Mouse (Mus musculus): ENCODE measurements around the gene Olfr311. TPM values are rescaled to one million over a fixed set of nuclear protein-coding genes. Genes with fewer than 3 reads are reported as not detected.

The Olfr311 gene
- total and polyA plus RNA-seq, 3 experiments = not detected

- no peak for TF ChIP-seq GABPA (IDR thresholded peaks at IDR 0.05; ENCODE audit: insufficient replicate concordance, low read depth, low read length)
- TF ChIP-seq ZC3H11A (IDR thresholded peaks at IDR 0.05; ENCODE audit: low read depth, low read length) = no peak
- no peak; the same call in 1 of the 2 replicates for TF ChIP-seq RAD21 (IDR thresholded peaks at IDR 0.05; ENCODE audit: low read depth, low read length)
- no peak for TF ChIP-seq JUND (conservative IDR thresholded peaks at IDR 0.05; ENCODE audit: low read depth, low read length)
- TF ChIP-seq CHD1 (IDR thresholded peaks at IDR 0.05; ENCODE audit: low read depth, low read length) = peak; percentile 50; the same call in 1 of the 2 replicates
- no peak for TF ChIP-seq MAZ (IDR thresholded peaks at IDR 0.05; ENCODE audit: low read depth, low read length)
- no peak for TF ChIP-seq SMC3 (IDR thresholded peaks at IDR 0.05; ENCODE audit: low read depth, low read length)
- TF ChIP-seq MAX (IDR thresholded peaks at IDR 0.05; ENCODE audit: low read length) = peak; percentile 24; the same call in 1 of the 2 replicates
- peak; percentile 73 for TF ChIP-seq MXI1 (IDR thresholded peaks at IDR 0.05; ENCODE audit: low read depth, low read length)
- no peak; the same call in none of the 2 replicates for TF ChIP-seq NELFE (IDR thresholded peaks at IDR 0.05; ENCODE audit: low read depth, low read length)
- TF ChIP-seq POLR2AphosphoS2 (IDR thresholded peaks at IDR 0.05; ENCODE audit: low read depth, low read length) = no peak; the same call in 1 of the 2 replicates
Observed at GRCm38 (mm10) chr11:58867039-58867953, 28.2 kb downstream of the Olfr311 start, which contains the start of gene 2810021J22Rik (continued).

- Histone ChIP-seq H3K27me3 (replicated peaks) (no peaks in the 10 kb centered on the region), H3K4me2 (ENCODE audit: insufficient read depth, low read depth, poor library complexity, severe bottlenecking) (peak overlapping the region; percentile 58), H3K9me3 (replicated peaks; ENCODE audit: low read length) (no peaks in the 10 kb centered on the region), H3K36me3 (replicated peaks in 1 of 2; ENCODE audit: control insufficient read depth in 1 of 2, insufficient read depth in 1 of 2, low read length in 1 of 2) (peaks cover 14 to 34% of the 10 kb centered on the region in 2 experiments), H3K4me3 (replicated peaks in 1 of 3; ENCODE audit: low read depth in 2 of 3, low read length in 2 of 3, poor library complexity in 1 of 3) (peak overlapping the region; percentile 64 to 83 (median 78)), H3K27ac (ENCODE audit: insufficient read depth, low read depth) (no peak overlapping the region), H3K9ac (ENCODE audit: insufficient read depth, low read depth) (peak overlapping the region; percentile 46), H3K4me1 (ENCODE audit: control insufficient read depth in 1 of 2, insufficient read depth in 2 of 2) (peaks cover 4 to 15% of the 10 kb centered on the region in 2 experiments), H3K79me2 (replicated peaks; ENCODE audit: control insufficient read depth, extremely low read depth, insufficient read depth, poor library complexity, severe bottlenecking) (no peaks in the 10 kb centered on the region)
- DNase-seq (ENCODE audit: extremely low read depth) = no peak
- in situ Hi-C loops (cut with MboI; ENCODE audit: low pct_ligation_motif_present, low pct_unique_long_range_greater_than_20kb, low sequenced_read_pairs) (no loop called here), dilution Hi-C loops (cut with MboI; ENCODE audit: extremely low pct_ligation_motif_present, extremely low pct_unique_long_range_greater_than_20kb, low sequenced_read_pairs) (no loop called here)
- TF ChIP-seq USF1 (IDR thresholded peaks at IDR 0.05; ENCODE audit: low read depth, low read length) (no peak), USF2 (conservative IDR thresholded peaks at IDR 0.05; ENCODE audit: low read depth, low read length) (no peak), MAX (IDR thresholded peaks at IDR 0.05; ENCODE audit: low read length) (no peak), BHLHE40 (IDR thresholded peaks at IDR 0.05; ENCODE audit: low read depth, low read length) (no peak), MXI1 (IDR thresholded peaks at IDR 0.05; ENCODE audit: low read depth, low read length) (no peak), GABPA (IDR thresholded peaks at IDR 0.05; ENCODE audit: insufficient replicate concordance, low read depth, low read length) (no peak), HCFC1 (IDR thresholded peaks at IDR 0.05; ENCODE audit: low read depth, low read length) (no peak), KAT2A (IDR thresholded peaks at IDR 0.05; ENCODE audit: insufficient replicate concordance, low read length) (no peak), MYC (IDR thresholded peaks at IDR 0.05; ENCODE audit: low read depth, low read length) (no peak), ZMIZ1 (IDR thresholded peaks at IDR 0.05; ENCODE audit: low read depth, low read length) (no peak), TBP (conservative IDR thresholded peaks at IDR 0.05; ENCODE audit: low read depth, low read length) (no peak), POLR2AphosphoS2 (IDR thresholded peaks at IDR 0.05; ENCODE audit: low read depth, low read length) (no peak), UBTF (IDR thresholded peaks at IDR 0.05; ENCODE audit: low read depth, low read length) (no peak), CHD1 (IDR thresholded peaks at IDR 0.05; ENCODE audit: low read depth, low read length) (no peak), CHD2 (IDR thresholded peaks at IDR 0.05; ENCODE audit: low read length) (no peak)
Observed at GRCm38 (mm10) chr11:58867954-58868330, 28.9 kb downstream of the Olfr311 start.
